Mouse (Mus musculus) liver, embryonic 14.5 days (tissue): ENCODE results near the gene Rnf43.

Experiments used
- CTCF ChIP-seq: IDR thresholded peaks from 2 replicates; pipeline ENCODE4 v1.5.1; 2016; ENCODE audit warnings: antibody characterized with exemption, low read depth, control low read depth
- EP300 ChIP-seq: IDR thresholded peaks from 2 replicates; pipeline ENCODE4 v1.6.1; 2016; ENCODE audit warnings: antibody characterized with exemption, low read depth

- TF ChIP-seq EP300 (no peak), CTCF (no peak)
Measured at GRCm38 (mm10) chr11:87617606-87618005, 44.9 kb upstream of the Rnf43 start.
